Mouse (Mus musculus) spleen, postnatal 10 days (tissue): ENCODE measurements around the gene Tex14.
"Not testable (repeated sequence)": the region's sequence is repeated elsewhere in the genome, so short reads cannot be mapped to it uniquely, and the experiment has no call there.

ENCODE experiments used
- DNase-seq, 2 experiments: peaks; one replicate each; pipeline ENCODE4 v3.0.0; 2021 to 2022; ENCODE audit warnings: low spot score in 2 of 2

The Tex14 gene

GRCm38 (mm10) chr11:87448476-87449199 is 43.8 kb downstream of the Tex14 start:
- DNase-seq: peak in 1 of 2 experiments; percentile 53

DNA sequence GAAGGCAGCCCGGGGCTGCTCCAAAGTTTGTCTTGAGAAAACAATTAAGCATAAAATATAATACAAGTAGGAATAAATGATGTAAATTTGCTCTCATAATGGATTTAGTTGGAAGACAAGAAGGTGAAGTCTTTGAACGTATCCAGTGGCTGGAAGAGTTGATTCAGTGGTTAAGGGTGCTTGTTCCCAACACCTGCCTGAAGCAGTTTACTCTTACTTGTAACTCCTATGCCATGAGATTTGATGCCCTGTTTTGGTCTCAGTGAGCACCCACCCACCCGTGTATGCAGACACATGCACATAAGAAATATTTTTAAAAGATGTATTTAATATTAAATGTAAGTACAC is 44.3 kb downstream of the Tex14 start:
- no peak for DNase-seq

DNA sequence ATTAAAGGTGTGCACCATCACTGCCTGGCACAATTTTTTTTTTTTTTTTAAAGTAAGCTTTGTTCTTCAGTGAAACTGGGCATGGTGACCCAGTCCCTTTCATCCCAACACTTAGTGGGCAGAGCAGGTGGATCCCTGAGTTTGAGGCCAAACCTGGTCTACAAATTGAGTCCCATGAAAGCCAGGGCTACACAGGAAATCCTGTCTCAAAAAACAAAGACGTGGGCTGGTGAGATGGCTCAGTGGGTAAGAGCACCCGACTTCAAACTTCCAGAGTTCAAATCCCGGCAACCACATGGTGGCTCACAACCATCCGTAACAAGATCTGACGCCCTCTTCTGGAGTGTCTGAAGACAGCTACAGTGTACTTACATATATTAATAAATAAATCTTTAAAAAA is 45.0 kb downstream of the Tex14 start:
- DNase-seq: not testable (repeated sequence)

- DNase-seq: not testable (repeated sequence)
Observed at GRCm38 (mm10) chr11:87452779-87453178, 47.9 kb downstream of the Tex14 start.

DNA sequence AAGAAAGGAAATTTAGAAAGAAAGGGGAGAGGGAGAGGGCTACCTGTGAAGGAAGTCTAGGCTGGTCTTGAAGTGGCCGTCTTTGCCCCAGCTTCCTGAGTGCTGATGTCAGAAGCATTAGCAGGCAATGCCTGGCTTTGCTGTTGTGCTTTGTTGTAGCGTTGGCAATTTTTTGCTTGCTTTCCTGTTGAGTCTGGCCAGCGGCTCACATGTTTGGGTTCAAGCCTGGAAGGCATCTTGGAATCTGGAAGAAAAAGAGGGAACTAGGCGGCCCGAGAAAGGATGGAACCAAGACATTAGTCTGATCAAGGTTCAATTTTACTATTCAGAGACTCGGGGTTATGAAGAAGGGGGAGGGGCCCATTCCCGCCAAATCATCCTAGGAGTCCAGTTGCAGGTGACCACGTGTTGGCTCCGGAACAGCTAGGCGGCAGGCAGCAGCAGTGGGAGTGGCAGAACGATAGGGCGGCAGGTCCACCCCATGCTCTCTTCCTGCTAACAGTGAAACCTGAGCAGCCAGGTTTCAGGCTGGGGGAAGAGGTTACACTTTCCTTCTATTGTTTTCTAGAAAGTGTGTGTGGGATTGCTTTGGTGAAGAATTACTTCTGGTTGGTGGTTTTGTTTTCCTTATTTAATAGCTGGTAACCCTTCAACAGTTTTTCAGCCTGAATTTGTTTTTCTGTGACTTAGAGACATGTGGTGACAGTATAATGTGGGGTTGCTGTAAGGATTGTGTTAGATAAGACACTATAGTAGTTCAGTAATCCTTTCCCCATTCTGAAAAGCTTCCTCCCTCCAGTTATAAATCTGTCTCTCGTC is 48.6 kb downstream of the Tex14 start:
- DNase-seq: no peak

GRCm38 (mm10) chr11:87454035-87454690 is 49.3 kb downstream of the Tex14 start:
- DNase-seq: no peak

DNA sequence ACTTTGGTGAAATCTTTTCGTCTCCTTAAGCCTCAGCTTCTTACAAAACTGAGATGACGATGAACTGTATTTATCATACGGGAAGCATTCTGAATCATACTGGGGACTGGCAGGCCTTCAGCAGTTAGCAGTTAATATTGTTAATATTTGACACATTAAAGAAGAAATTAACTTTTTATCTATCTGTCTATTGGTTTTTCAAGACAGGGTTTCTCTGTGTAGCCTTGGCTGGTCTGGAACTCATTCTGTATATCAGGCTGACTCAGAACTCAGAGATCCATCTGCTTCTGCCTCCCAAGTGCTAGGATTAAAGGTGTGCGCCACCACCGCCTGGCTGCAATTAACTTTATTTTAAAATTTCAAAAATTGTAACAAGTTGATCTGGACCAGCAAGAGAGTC is 50.7 kb downstream of the Tex14 start:
- DNase-seq: no peak

DNA sequence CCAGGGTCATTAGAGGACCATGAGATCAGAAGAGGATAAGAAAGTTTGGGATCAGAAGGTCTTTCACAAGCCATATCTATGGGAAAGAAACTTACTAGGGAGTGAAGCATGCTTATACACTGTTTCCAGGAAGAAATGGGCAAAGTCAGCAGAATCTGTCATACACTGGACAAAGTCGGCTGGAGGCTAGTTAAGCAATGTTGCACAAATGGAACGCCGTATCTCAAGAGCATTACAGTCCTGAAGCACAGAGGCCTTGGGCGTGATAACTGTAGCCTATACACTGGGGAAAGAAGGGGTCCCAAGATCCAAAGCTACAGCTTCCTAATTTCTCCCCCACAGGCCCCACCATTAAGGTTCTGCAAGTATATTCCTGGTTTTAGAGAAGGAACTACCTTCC is 51.1 kb downstream of the Tex14 start:
- DNase-seq: no peak

- no peak for DNase-seq
Observed at GRCm38 (mm10) chr11:87460566-87460965, 55.7 kb downstream of the Tex14 start.

DNA sequence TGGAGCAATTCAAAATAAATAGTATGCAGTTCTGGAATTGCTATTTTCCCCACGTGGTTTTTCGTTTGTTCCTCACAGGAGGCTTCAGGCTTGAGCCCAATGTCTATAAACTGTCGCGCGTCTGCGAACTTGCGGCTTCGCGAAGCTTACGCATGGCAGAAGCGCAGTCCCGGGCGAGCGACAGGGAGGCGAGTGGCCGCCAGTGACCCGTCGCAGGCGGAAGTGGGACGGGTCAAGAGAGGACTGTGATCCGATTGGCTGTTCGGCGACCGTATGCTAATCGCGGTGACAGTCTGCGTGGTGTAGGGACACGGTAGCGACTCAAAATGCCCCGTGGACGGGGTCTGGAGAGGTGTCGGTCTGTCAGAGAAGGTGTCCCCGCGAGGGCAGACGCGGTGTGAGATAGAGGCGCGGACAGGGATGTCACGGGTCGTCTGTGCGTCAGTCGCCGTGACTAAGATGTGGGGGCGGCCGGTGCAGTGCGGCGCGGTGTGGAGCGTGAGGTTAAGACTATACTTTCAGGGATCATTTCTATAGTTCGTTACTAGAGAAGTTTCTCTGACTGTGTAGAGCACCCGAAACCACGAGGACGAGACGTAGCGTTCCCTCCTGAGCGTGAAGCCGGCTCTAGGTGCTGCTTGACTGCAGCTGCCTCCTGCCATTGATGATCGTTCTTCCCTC is 57.1 kb downstream of the Tex14 start:
- DNase-seq: peak; percentile 69 to 83

DNA sequence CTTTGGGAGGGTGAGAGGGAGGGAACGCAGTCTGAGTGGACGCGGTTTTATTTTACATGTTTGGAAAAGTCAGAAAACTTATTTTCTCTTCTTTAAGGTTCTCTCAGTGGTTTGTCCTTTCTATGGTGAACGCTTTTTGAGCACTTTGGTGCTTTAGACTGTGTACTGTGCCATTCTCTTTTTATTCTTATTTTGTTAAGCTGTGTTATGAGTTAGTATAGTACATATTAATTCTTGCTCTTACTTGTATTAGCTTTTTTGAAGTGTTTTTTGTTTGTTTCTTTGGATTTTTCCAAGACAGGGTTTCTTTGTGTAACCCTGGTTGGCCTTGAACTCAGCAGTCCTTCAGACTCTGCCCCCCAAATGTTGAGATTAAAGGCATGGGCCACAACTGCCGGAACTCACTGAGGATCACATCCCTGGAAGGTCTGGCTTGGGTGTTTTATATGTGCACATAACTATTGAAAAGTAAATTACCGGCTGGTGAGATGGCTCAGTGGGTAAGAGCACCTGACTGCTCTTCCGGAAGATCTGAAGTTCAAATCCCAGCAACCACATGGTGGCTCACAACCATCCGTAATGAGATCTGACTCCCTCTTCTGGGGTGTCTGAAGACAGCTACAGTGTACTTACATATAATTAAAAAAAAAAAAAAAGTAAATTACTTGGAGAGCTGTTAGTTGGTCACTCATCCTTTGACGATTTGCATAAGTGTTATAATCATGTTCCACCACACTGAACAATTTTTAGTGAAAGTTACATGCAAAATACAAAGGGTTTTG is 57.8 kb downstream of the Tex14 start:
- peak in 1 of 2 experiments; percentile 43 for DNase-seq

DNA sequence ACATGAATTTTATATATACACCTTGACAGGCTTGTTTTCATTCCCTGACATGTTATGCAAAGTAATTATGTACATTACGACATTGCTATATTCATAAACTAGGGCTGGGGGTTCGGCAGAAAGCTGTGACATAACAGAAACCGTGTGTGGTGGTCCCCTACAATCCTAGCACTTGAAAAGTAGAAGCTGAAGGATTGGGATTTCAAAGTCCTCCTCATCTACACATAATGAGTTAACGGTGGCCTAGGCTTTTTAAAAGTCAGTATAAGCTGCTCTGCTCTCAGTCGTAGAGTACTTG is 58.3 kb downstream of the Tex14 start:
- no peak for DNase-seq

- not testable (repeated sequence) for DNase-seq
Observed at GRCm38 (mm10) chr11:87463792-87464430, 59.0 kb downstream of the Tex14 start.

GRCm38 (mm10) chr11:87465990-87466593 is 61.2 kb downstream of the Tex14 start:
- DNase-seq: peak in 1 of 2 experiments; percentile 38

DNA sequence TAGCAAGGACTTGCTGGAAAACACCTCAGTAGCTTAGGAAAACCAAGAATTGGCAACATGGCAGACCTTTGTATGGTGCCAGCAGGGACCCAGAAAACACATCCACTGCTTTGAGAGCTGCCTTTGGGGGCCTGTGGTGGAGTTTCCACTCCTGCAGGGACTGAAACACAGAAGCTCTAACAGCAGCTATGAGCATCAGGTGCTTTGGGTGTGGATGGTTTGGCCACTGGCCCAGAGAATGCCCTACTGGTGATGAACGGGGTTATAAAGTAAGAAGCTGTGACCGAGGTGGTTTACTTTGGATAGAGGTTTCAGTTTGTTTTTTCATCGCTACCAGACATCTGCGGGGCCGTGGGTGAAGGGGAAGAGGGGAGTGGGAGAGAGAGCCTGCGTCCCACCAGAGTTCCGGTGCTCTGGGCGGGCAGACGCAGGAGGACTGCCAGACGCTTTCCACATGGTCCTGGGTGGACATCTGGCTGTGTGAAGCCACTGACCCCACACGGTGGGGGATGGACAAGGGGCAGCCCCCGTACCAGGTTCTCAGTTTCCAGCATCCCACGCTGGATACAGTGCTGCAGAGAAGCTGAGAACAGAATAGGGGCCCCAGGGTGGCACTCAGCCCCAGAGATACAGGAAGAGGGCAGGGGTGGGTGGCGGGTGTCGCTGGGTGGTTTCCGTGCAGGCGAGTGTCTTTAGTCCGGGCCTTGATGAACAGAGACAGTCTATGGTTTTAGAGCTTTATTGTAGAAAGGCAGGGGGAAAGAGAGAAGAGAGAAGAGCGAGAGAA is 62.8 kb downstream of the Tex14 start:
- peak; percentile 24 to 64 for DNase-seq

GRCm38 (mm10) chr11:87468278-87468655 is 63.4 kb downstream of the Tex14 start:
- peak in 1 of 2 experiments; percentile 13 for DNase-seq

- DNase-seq: no peak
Observed at GRCm38 (mm10) chr11:87468706-87469315, 63.9 kb downstream of the Tex14 start.

DNA sequence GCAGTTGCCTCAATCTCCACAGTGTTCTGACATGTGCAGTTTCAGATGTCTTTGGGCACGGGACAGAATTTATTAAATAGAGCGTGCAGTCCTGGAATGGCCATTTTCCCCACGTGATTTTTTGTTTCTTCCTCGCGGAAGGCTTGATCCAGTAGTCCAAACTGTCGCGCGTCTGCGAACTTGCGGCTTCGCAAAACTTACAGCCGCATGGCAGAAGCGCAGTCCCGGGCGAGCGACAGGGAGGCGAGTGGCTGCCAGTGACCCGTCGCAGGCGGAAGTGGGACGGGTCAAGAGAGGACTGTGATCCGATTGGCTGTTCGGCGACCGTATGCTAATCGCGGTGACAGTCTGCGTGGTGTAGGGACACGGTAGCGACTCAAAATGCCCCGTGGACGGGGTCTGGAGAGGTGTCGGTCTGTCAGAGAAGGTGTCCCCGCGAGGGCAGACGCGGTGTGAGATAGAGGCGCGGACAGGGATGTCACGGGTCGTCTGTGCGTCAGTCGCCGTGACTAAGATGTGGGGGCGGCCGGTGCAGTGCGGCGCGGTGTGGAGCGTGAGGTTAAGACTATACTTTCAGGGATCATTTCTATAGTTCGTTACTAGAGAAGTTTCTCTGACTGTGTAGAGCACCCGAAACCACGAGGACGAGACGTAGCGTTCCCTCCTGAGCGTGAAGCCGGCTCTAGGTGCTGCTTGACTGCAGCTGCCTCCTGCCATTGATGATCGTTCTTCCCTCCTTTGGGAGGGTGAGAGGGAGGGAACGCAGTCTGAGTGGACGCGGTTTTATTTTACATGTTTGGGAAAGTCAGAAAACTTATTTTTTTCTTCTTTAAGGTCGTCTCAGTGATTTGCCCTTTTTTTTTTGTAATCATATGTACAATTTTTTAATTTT is 66.2 kb downstream of the Tex14 start:
- DNase-seq: peak; percentile 60 to 73
